Mouse (Mus musculus): ENCODE results near the gene Zmiz2. TPM values are rescaled to one million over a fixed set of nuclear protein-coding genes. Genes with fewer than 3 reads are reported as not detected.
"Not testable (repeated sequence)": the region's sequence is repeated elsewhere in the genome, so short reads cannot be mapped to it uniquely, and the experiment has no call there.

Zmiz2 gene
- polyA plus RNA-seq, 1 experiment from 2014 or later = 25.4 TPM

GRCm38 (mm10) chr11:6404699-6405566 lies 16.1 kb downstream of the Zmiz2 start:
- ATAC-seq (ENCODE audit: insufficient read depth, low FRiP score, low TSS enrichment) (no peak), DNase-seq (ENCODE audit: low spot score) (no peak)
- no peaks in the 10 kb centered on the region for H3K9me3 ChIP-seq (ENCODE audit: control insufficient read depth, low read length)
- no peaks in the 10 kb centered on the region for H3K27me3 ChIP-seq (ENCODE audit: control insufficient read depth, insufficient read depth, low read length)
- H3K4me2 ChIP-seq (ENCODE audit: low read depth) = no peak overlapping the region
- 92% methylated on average over 9 of the region's 9 CpGs for WGBS
- no peak overlapping the region for H3K4me3 ChIP-seq (ENCODE audit: low read depth, low read length)
- no peak overlapping the region for H3K9ac ChIP-seq (ENCODE audit: low read length)
- peaks cover 9% of the 10 kb centered on the region for H3K4me1 ChIP-seq (ENCODE audit: control insufficient read depth, insufficient read depth, low read length)
- H3K27ac ChIP-seq (ENCODE audit: low read depth, low read length) = no peak overlapping the region
- peaks cover 38% of the 10 kb centered on the region for H3K36me3 ChIP-seq (ENCODE audit: control insufficient read depth, insufficient read depth, low read length)

GRCm38 (mm10) chr11:6405591-6406081 lies 16.8 kb downstream of the Zmiz2 start:
- no peak for ATAC-seq (ENCODE audit: insufficient read depth, low FRiP score, low TSS enrichment)
- H3K9ac ChIP-seq (ENCODE audit: low read length) = no peak overlapping the region
- 80% methylated on average over 4 of the region's 4 CpGs for WGBS
- H3K27ac ChIP-seq (ENCODE audit: low read depth, low read length) = no peak overlapping the region; the same call in 1 of the 2 replicates
- H3K4me2 ChIP-seq (ENCODE audit: low read depth) = no peak overlapping the region
- H3K4me1 ChIP-seq (ENCODE audit: control insufficient read depth, insufficient read depth, low read length) = peaks cover 9% of the 10 kb centered on the region
- no peak for DNase-seq (ENCODE audit: low spot score)
- peaks cover 32% of the 10 kb centered on the region for H3K36me3 ChIP-seq (ENCODE audit: control insufficient read depth, insufficient read depth, low read length)
- no peaks in the 10 kb centered on the region for H3K27me3 ChIP-seq (ENCODE audit: control insufficient read depth, insufficient read depth, low read length)
- no peak overlapping the region for H3K4me3 ChIP-seq (ENCODE audit: low read depth, low read length)
- no peaks in the 10 kb centered on the region for H3K9me3 ChIP-seq (ENCODE audit: control insufficient read depth, low read length)

- 48% methylated on average over 14 of the region's 14 CpGs for WGBS
- no peak overlapping the region for H3K4me2 ChIP-seq (ENCODE audit: low read depth)
- DNase-seq (ENCODE audit: low spot score) (peak; percentile 60), ATAC-seq (ENCODE audit: insufficient read depth, low FRiP score, low TSS enrichment) (no peak)
- H3K4me1 ChIP-seq (ENCODE audit: control insufficient read depth, insufficient read depth, low read length) = peaks cover 9% of the 10 kb centered on the region
- no peaks in the 10 kb centered on the region for H3K9me3 ChIP-seq (ENCODE audit: control insufficient read depth, low read length)
- no peak overlapping the region for H3K4me3 ChIP-seq (ENCODE audit: low read depth, low read length)
- no peaks in the 10 kb centered on the region for H3K27me3 ChIP-seq (ENCODE audit: control insufficient read depth, insufficient read depth, low read length)
- H3K36me3 ChIP-seq (ENCODE audit: control insufficient read depth, insufficient read depth, low read length) = peaks cover 26% of the 10 kb centered on the region
- no peak overlapping the region for H3K9ac ChIP-seq (ENCODE audit: low read length)
- H3K27ac ChIP-seq (ENCODE audit: low read depth, low read length) = peak overlapping the region; percentile 54; the same call in 1 of the 2 replicates
Measured at GRCm38 (mm10) chr11:6406251-6407161, 17.6 kb downstream of the Zmiz2 start.

GRCm38 (mm10) chr11:6407162-6407621 lies 18.3 kb downstream of the Zmiz2 start:
- Histone ChIP-seq H3K36me3 (ENCODE audit: control insufficient read depth, insufficient read depth, low read length) (peaks cover 26% of the 10 kb centered on the region), H3K27ac (ENCODE audit: low read depth, low read length) (no peak overlapping the region), H3K4me2 (ENCODE audit: low read depth) (no peak overlapping the region), H3K4me3 (ENCODE audit: low read depth, low read length) (no peak overlapping the region), H3K27me3 (ENCODE audit: control insufficient read depth, insufficient read depth, low read length) (no peaks in the 10 kb centered on the region), H3K4me1 (ENCODE audit: control insufficient read depth, insufficient read depth, low read length) (peaks cover 9% of the 10 kb centered on the region), H3K9ac (ENCODE audit: low read length) (no peak overlapping the region), H3K9me3 (ENCODE audit: control insufficient read depth, low read length) (no peaks in the 10 kb centered on the region)
- ATAC-seq (ENCODE audit: insufficient read depth, low FRiP score, low TSS enrichment) = no peak
- 80% methylated on average over 3 of the region's 3 CpGs for WGBS
- DNase-seq (ENCODE audit: low spot score) = no peak

GRCm38 (mm10) chr11:6410050-6410602 lies 21.3 kb downstream of the Zmiz2 start:
- Histone ChIP-seq H3K4me3 (ENCODE audit: low read depth, low read length) (no peak overlapping the region), H3K4me2 (ENCODE audit: low read depth) (no peak overlapping the region), H3K36me3 (ENCODE audit: control insufficient read depth, insufficient read depth, low read length) (peaks cover 6% of the 10 kb centered on the region), H3K27ac (ENCODE audit: low read depth, low read length) (no peak overlapping the region), H3K27me3 (ENCODE audit: control insufficient read depth, insufficient read depth, low read length) (no peaks in the 10 kb centered on the region), H3K4me1 (ENCODE audit: control insufficient read depth, insufficient read depth, low read length) (peaks cover 15% of the 10 kb centered on the region), H3K9ac (ENCODE audit: low read length) (no peak overlapping the region), H3K9me3 (ENCODE audit: control insufficient read depth, low read length) (no peaks in the 10 kb centered on the region)
- no peak for DNase-seq (ENCODE audit: low spot score)
- 43% methylated on average over 5 of the region's 5 CpGs for WGBS
- no peak for ATAC-seq (ENCODE audit: insufficient read depth, low FRiP score, low TSS enrichment)

GRCm38 (mm10) chr11:6410755-6411154 lies 21.9 kb downstream of the Zmiz2 start:
- 89% methylated on average over 5 of the region's 5 CpGs for WGBS
- H3K27me3 ChIP-seq (ENCODE audit: control insufficient read depth, insufficient read depth, low read length); H3K36me3 ChIP-seq (ENCODE audit: control insufficient read depth, insufficient read depth, low read length); H3K9me3 ChIP-seq (ENCODE audit: control insufficient read depth, low read length); DNase-seq (ENCODE audit: low spot score); H3K4me2 ChIP-seq (ENCODE audit: low read depth); ATAC-seq (ENCODE audit: insufficient read depth, low FRiP score, low TSS enrichment); H3K27ac ChIP-seq (ENCODE audit: low read depth, low read length); H3K4me3 ChIP-seq (ENCODE audit: low read depth, low read length); H3K9ac ChIP-seq (ENCODE audit: low read length): not testable (repeated sequence)
- H3K4me1 ChIP-seq (ENCODE audit: control insufficient read depth, insufficient read depth, low read length) = peaks cover 15% of the 10 kb centered on the region

- WGBS = 6% methylated on average over 5 of the region's 5 CpGs
- H3K4me2 ChIP-seq (ENCODE audit: low read depth) = no peak overlapping the region
Measured at GRCm38 (mm10) chr11:6411684-6412083, 22.8 kb downstream of the Zmiz2 start.

GRCm38 (mm10) chr11:6413264-6413663 lies 24.4 kb downstream of the Zmiz2 start:
- no peak for DNase-seq (ENCODE audit: low spot score)
- 95% methylated on average over 7 of the region's 12 CpGs for WGBS

More at GRCm38 (mm10) chr11:6411684-6412083, 22.8 kb downstream of the Zmiz2 start:
- Histone ChIP-seq H3K9me3 (ENCODE audit: control insufficient read depth, low read length) (no peaks in the 10 kb centered on the region), H3K9ac (ENCODE audit: low read length) (no peak overlapping the region), H3K4me3 (ENCODE audit: low read depth, low read length) (no peak overlapping the region), H3K27ac (ENCODE audit: low read depth, low read length) (no peak overlapping the region), H3K4me1 (ENCODE audit: control insufficient read depth, insufficient read depth, low read length) (peaks cover 8% of the 10 kb centered on the region), H3K27me3 (ENCODE audit: control insufficient read depth, insufficient read depth, low read length) (no peaks in the 10 kb centered on the region), H3K36me3 (ENCODE audit: control insufficient read depth, insufficient read depth, low read length) (no peaks in the 10 kb centered on the region)
- ATAC-seq (ENCODE audit: insufficient read depth, low FRiP score, low TSS enrichment) (no peak), DNase-seq (ENCODE audit: low spot score) (peak; percentile 83)

More at GRCm38 (mm10) chr11:6413264-6413663, 24.4 kb downstream of the Zmiz2 start:
- no peaks in the 10 kb centered on the region for H3K27me3 ChIP-seq (ENCODE audit: control insufficient read depth, insufficient read depth, low read length)
- peaks cover 17% of the 10 kb centered on the region for H3K4me1 ChIP-seq (ENCODE audit: control insufficient read depth, insufficient read depth, low read length)
- H3K27ac ChIP-seq (ENCODE audit: low read depth, low read length) = no peak overlapping the region
- no peak overlapping the region for H3K4me2 ChIP-seq (ENCODE audit: low read depth)
- H3K9me3 ChIP-seq (ENCODE audit: control insufficient read depth, low read length) = no peaks in the 10 kb centered on the region
- no peak overlapping the region for H3K4me3 ChIP-seq (ENCODE audit: low read depth, low read length)
- ATAC-seq (ENCODE audit: insufficient read depth, low FRiP score, low TSS enrichment) = no peak
- H3K36me3 ChIP-seq (ENCODE audit: control insufficient read depth, insufficient read depth, low read length) = no peaks in the 10 kb centered on the region
- no peak overlapping the region for H3K9ac ChIP-seq (ENCODE audit: low read length)

All from neural tube, embryonic 11.5 days (tissue).